Mouse (Mus musculus): ENCODE measurements around the gene Mup17.
"Not testable (repeated sequence)": the region's sequence is repeated elsewhere in the genome, so short reads cannot be mapped to it uniquely, and the experiment has no call there.

Gene Mup17

DNA sequence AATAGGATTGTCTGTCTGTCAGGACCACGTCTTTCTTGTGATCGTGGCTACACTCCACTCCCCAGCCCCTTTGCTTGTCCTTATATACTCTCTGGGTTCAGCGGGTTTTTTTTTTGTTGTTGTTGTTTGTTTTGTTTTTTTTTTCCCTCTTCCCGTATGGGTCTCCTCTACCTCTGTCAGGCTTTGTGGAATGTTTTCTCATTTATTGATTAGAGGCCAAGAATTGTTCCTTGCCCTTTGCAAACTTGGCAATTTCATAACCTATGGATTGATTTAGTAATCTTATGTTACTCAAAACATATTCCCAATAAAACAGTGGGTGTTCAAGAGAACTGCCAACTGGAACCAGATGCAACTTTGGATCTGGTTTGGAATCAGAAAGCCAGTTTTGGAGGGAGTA, at the start of gene Mup17:
Gene Mup17, minus strand, starts transcription at position 101 of the 400 bp plus-strand sequence.
- not testable (repeated sequence) for DNase-seq (ENCODE audit: low spot score in 2 of 2)

DNA sequence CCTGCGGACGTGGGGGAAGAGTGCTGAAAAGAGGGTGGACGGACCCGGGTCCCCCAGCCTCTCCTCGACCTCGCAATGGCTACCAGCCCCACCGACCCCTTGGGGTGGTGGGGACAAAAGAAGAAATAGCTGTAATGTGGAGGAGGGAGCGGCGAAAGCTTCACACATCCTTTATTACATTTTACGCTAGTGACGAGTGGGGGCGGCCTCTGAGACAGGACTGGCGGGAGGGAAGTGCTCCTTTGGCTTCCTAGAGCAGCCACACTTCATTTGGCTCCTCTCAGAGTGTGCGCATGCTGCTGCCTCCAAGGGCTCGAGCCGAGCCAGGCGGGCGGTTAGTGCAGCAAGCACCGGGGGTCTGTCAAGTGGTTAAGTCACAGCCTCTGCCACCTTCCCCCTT, 24.1 kb downstream of the Mup17 start:
- DNase-seq (ENCODE audit: low spot score in 2 of 2), result not testable (repeated sequence)

DNA sequence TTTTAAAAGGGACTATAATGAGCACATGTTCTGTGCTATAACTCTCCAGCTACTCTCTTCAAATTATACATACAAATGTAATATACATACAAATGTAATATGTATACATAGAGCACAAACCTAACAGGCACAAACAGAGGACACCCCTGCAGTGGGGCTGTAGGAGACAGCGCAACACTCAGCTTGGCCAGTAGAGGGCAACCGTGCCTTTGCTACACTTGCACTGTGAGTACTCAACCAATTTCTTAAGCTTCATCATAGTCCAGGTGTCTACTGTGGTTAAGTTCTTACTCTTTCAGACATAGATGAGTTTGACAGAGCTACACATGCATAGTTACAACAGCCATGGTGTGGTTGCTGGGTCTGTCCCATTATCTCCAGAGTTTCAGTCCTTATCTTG, 39.8 kb downstream of the Mup17 start:
- peak in 1 of 2 experiments; percentile 6 for DNase-seq (ENCODE audit: low spot score in 2 of 2)
